Mouse (Mus musculus): ENCODE data around the gene Clcn6. TPM values are rescaled to one million over a fixed set of nuclear protein-coding genes. Genes with fewer than 3 reads are reported as not detected.

Gene Clcn6
- polyA plus RNA-seq, 1 experiment: 11.5 TPM

DNA sequence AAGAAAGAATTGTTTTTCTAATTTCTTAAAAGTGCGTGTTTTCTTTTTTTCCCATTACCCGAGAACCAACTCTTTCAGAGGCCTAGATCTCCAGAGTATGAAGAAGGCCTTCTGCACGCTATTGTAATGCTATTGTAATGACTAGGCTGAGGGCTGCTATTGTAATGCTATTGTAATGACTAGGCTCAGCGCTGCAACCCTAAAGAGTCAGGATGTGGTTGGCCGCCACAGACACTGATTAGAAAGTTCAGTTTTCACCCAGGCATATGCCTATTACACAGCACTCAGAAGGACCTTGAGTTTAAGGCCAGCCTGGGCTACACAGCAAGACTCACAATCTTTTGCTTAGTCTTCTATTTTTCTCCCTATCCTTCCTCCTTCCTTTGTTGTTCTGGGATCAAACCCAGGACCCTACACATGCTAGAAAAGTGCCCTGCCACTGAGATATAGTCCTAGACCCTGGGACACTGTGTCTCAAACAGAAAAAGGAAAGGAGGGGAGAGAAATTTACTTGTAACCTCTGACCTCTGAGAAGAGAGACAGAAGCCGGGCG is 4.7 kb downstream of the Clcn6 start:
- peaks cover 13% of the 10 kb centered on the region for H3K36me3 ChIP-seq (ENCODE audit: control insufficient read depth, insufficient read depth)
- H3ac ChIP-seq (ENCODE audit: control insufficient read depth, insufficient read length, low read depth): no peak overlapping the region
- H3K79me2 ChIP-seq (ENCODE audit: control insufficient read depth, insufficient read depth): peaks cover 13% of the 10 kb centered on the region
- H3K27me3 ChIP-seq (ENCODE audit: control insufficient read depth, insufficient read depth, insufficient read length): no peaks in the 10 kb centered on the region
- TF ChIP-seq MAX (IDR thresholded peaks at IDR 0.05): no peak
- no peak for TF ChIP-seq FOSL1 (IDR thresholded peaks at IDR 0.05; ENCODE audit: insufficient read depth, low read length, poor library complexity, severe bottlenecking)
- no peak for TF ChIP-seq MYOD1 (IDR thresholded peaks at IDR 0.05; ENCODE audit: control insufficient read depth, insufficient read length, low read depth)
- H3K79me3 ChIP-seq (ENCODE audit: low read depth): peaks cover 5% of the 10 kb centered on the region
- no peak overlapping the region for H3K4me3 ChIP-seq (ENCODE audit: insufficient read depth, poor library complexity, severe bottlenecking)

GRCm38 (mm10) chr4:148030506-148030905 is 8.1 kb downstream of the Clcn6 start:
- no peaks in the 10 kb centered on the region for H3K79me2 ChIP-seq (ENCODE audit: control insufficient read depth, insufficient read depth)
- H3K79me3 ChIP-seq (ENCODE audit: low read depth): peaks cover 1% of the 10 kb centered on the region
- H3ac ChIP-seq (ENCODE audit: control insufficient read depth, insufficient read length, low read depth): no peak overlapping the region
- no peak for TF ChIP-seq MYOG (IDR thresholded peaks at IDR 0.05; ENCODE audit: control insufficient read depth, extremely low read depth, insufficient read length)
- TF ChIP-seq USF1 (IDR thresholded peaks at IDR 0.05; ENCODE audit: low read depth): no peak
- TF ChIP-seq MYOD1 (IDR thresholded peaks at IDR 0.05; ENCODE audit: control insufficient read depth, insufficient read length, low read depth): no peak
- TF ChIP-seq CTCF (IDR thresholded peaks at IDR 0.05; ENCODE audit: control insufficient read depth, insufficient read depth, insufficient read length): no peak
- no peak for TF ChIP-seq MAX (IDR thresholded peaks at IDR 0.05)
- no peak for TF ChIP-seq CEBPB (IDR thresholded peaks at IDR 0.05; ENCODE audit: low read depth)
- TF ChIP-seq FOSL1 (IDR thresholded peaks at IDR 0.05; ENCODE audit: insufficient read depth, low read length, poor library complexity, severe bottlenecking): no peak
- peaks cover 25% of the 10 kb centered on the region for H3K36me3 ChIP-seq (ENCODE audit: control insufficient read depth, insufficient read depth)
- H3K27me3 ChIP-seq (ENCODE audit: control insufficient read depth, insufficient read depth, insufficient read length): no peaks in the 10 kb centered on the region
- no peak overlapping the region for H3K4me3 ChIP-seq (ENCODE audit: insufficient read depth, poor library complexity, severe bottlenecking)

DNA sequence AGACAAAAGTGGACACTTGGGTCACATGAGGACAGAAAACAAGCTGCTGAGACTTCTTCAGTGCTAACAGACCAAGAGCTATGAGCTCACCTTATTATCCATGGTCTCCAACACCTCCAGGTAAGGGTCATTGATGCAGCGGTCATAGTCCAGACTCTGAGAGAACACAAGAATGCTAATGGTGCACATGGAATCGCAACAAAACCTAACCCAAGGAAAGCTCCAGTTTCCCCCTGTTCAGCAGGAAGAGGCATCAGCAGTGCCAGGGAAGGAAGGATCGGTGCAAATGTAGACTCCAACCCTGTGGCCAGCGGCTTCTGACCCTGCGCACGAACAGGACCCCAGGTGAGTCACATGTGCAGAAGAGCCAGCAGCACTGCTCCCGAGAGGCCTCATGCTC is 9.3 kb downstream of the Clcn6 start:
- peaks cover 24% of the 10 kb centered on the region for H3K36me3 ChIP-seq (ENCODE audit: control insufficient read depth, insufficient read depth)
- TF ChIP-seq FOSL1 (IDR thresholded peaks at IDR 0.05; ENCODE audit: insufficient read depth, low read length, poor library complexity, severe bottlenecking): no peak
- no peak for TF ChIP-seq CTCF (IDR thresholded peaks at IDR 0.05; ENCODE audit: control insufficient read depth, insufficient read depth, insufficient read length)
- TF ChIP-seq USF1 (IDR thresholded peaks at IDR 0.05; ENCODE audit: low read depth): no peak
- no peak overlapping the region for H3K4me3 ChIP-seq (ENCODE audit: insufficient read depth, poor library complexity, severe bottlenecking)

GRCm38 (mm10) chr4:148024003-148024402 is 14.6 kb downstream of the Clcn6 start:
- Histone ChIP-seq H3K79me2 (ENCODE audit: control insufficient read depth, insufficient read depth) (no peaks in the 10 kb centered on the region), H3K79me3 (ENCODE audit: low read depth) (no peaks in the 10 kb centered on the region), H3K36me3 (ENCODE audit: control insufficient read depth, insufficient read depth) (peaks cover 63% of the 10 kb centered on the region), H3K27me3 (ENCODE audit: control insufficient read depth, insufficient read depth, insufficient read length) (no peaks in the 10 kb centered on the region), H3ac (ENCODE audit: control insufficient read depth, insufficient read length, low read depth) (no peak overlapping the region), H3K4me3 (ENCODE audit: insufficient read depth, poor library complexity, severe bottlenecking) (no peak overlapping the region)
- no peak for TF ChIP-seq CEBPB (IDR thresholded peaks at IDR 0.05; ENCODE audit: low read depth)
- no peak for TF ChIP-seq CTCF (IDR thresholded peaks at IDR 0.05; ENCODE audit: control insufficient read depth, insufficient read depth, insufficient read length)
- no peak for TF ChIP-seq USF1 (IDR thresholded peaks at IDR 0.05; ENCODE audit: low read depth)
- no peak for TF ChIP-seq FOSL1 (IDR thresholded peaks at IDR 0.05; ENCODE audit: insufficient read depth, low read length, poor library complexity, severe bottlenecking)
- no peak for TF ChIP-seq MYOD1 (IDR thresholded peaks at IDR 0.05; ENCODE audit: control insufficient read depth, insufficient read length, low read depth)

More for the DNA sequence above, 9.3 kb downstream of the Clcn6 start:
- Histone ChIP-seq H3ac (ENCODE audit: control insufficient read depth, insufficient read length, low read depth) (no peak overlapping the region), H3K79me3 (ENCODE audit: low read depth) (peaks cover 1% of the 10 kb centered on the region), H3K27me3 (ENCODE audit: control insufficient read depth, insufficient read depth, insufficient read length) (no peaks in the 10 kb centered on the region), H3K79me2 (ENCODE audit: control insufficient read depth, insufficient read depth) (no peaks in the 10 kb centered on the region)

GRCm38 (mm10) chr4:148018410-148018809 is 20.2 kb downstream of the Clcn6 start:
- Histone ChIP-seq H3K79me3 (ENCODE audit: low read depth) (no peaks in the 10 kb centered on the region), H3K36me3 (ENCODE audit: control insufficient read depth, insufficient read depth) (peaks cover 71% of the 10 kb centered on the region)

DNA sequence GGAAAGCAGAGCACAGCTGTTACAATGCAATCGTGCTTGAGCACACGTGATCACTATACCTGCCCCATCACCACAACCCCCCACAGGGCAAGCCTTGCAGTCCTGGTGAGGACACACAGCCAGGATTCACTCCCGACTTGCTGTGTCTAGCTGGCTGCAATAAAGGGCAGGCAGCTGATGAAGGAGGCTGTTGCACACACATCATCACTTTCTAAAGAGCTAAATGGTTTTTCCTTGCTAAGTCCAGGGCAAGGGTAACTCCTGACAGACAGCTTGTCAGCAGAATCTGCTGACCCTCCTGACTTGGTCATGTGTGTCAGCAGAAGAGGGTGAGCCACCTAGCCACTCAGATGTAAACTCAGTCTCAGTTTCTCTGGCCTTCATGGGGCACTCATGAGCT is 21.6 kb downstream of the Clcn6 start:
- no peak for TF ChIP-seq MAX (IDR thresholded peaks at IDR 0.05)
- TF ChIP-seq CTCF (IDR thresholded peaks at IDR 0.05; ENCODE audit: control insufficient read depth, insufficient read depth, insufficient read length): no peak
- no peak for TF ChIP-seq FOSL1 (IDR thresholded peaks at IDR 0.05; ENCODE audit: insufficient read depth, low read length, poor library complexity, severe bottlenecking)
- no peak for TF ChIP-seq MYOD1 (IDR thresholded peaks at IDR 0.05; ENCODE audit: control insufficient read depth, insufficient read length, low read depth)
- no peak for TF ChIP-seq USF1 (IDR thresholded peaks at IDR 0.05; ENCODE audit: low read depth)
- no peak for TF ChIP-seq MYOG (IDR thresholded peaks at IDR 0.05; ENCODE audit: control insufficient read depth, extremely low read depth, insufficient read length)
- no peak for TF ChIP-seq CEBPB (IDR thresholded peaks at IDR 0.05; ENCODE audit: low read depth)
- Histone ChIP-seq H3K36me3 (ENCODE audit: control insufficient read depth, insufficient read depth) (peaks cover 71% of the 10 kb centered on the region), H3ac (ENCODE audit: control insufficient read depth, insufficient read length, low read depth) (no peak overlapping the region), H3K27me3 (ENCODE audit: control insufficient read depth, insufficient read depth, insufficient read length) (no peaks in the 10 kb centered on the region), H3K79me2 (ENCODE audit: control insufficient read depth, insufficient read depth) (no peaks in the 10 kb centered on the region), H3K79me3 (ENCODE audit: low read depth) (no peaks in the 10 kb centered on the region), H3K4me3 (ENCODE audit: insufficient read depth, poor library complexity, severe bottlenecking) (no peak overlapping the region)

More at GRCm38 (mm10) chr4:148018410-148018809, 20.2 kb downstream of the Clcn6 start:
- Histone ChIP-seq H3K79me2 (ENCODE audit: control insufficient read depth, insufficient read depth) (no peaks in the 10 kb centered on the region), H3K27me3 (ENCODE audit: control insufficient read depth, insufficient read depth, insufficient read length) (no peaks in the 10 kb centered on the region), H3K4me3 (ENCODE audit: insufficient read depth, poor library complexity, severe bottlenecking) (no peak overlapping the region), H3ac (ENCODE audit: control insufficient read depth, insufficient read length, low read depth) (no peak overlapping the region)
- TF ChIP-seq CTCF (IDR thresholded peaks at IDR 0.05; ENCODE audit: control insufficient read depth, insufficient read depth, insufficient read length) (no peak), MAX (IDR thresholded peaks at IDR 0.05) (no peak), MYOD1 (IDR thresholded peaks at IDR 0.05; ENCODE audit: control insufficient read depth, insufficient read length, low read depth) (no peak), CEBPB (IDR thresholded peaks at IDR 0.05; ENCODE audit: low read depth) (no peak), MYOG (IDR thresholded peaks at IDR 0.05; ENCODE audit: control insufficient read depth, extremely low read depth, insufficient read length) (no peak), USF1 (IDR thresholded peaks at IDR 0.05; ENCODE audit: low read depth) (no peak), FOSL1 (IDR thresholded peaks at IDR 0.05; ENCODE audit: insufficient read depth, low read length, poor library complexity, severe bottlenecking) (no peak)

All from C2C12 (cell line).